Mouse (Mus musculus): ENCODE data around the gene Apc2. TPM values are rescaled to one million over a fixed set of nuclear protein-coding genes. Genes with fewer than 3 reads are reported as not detected.

The Apc2 gene
- polyA plus RNA-seq, 1 experiment from 2014 or later, result 234 TPM

GRCm38 (mm10) chr10:80276238-80276637 lies 19.5 kb upstream of the Apc2 start:
- no peak overlapping the region for H3K4me2 ChIP-seq (ENCODE audit: low read length)
- H3K4me1 ChIP-seq (replicated peaks; ENCODE audit: control insufficient read depth, insufficient read depth, low read length), result peaks cover 3% of the 10 kb centered on the region
- H3K9me3 ChIP-seq (ENCODE audit: control insufficient read depth, low read length), result no peaks in the 10 kb centered on the region
- no peaks in the 10 kb centered on the region for H3K27me3 ChIP-seq (replicated peaks; ENCODE audit: control insufficient read depth, insufficient read depth, low read length)
- 91% methylated on average over 4 of the region's 5 CpGs for WGBS
- no peak overlapping the region for H3K4me3 ChIP-seq (replicated peaks; ENCODE audit: low read length)
- no peak overlapping the region for H3K9ac ChIP-seq (replicated peaks; ENCODE audit: low read depth, low read length)
- no peak overlapping the region for H3K27ac ChIP-seq (ENCODE audit: low read length)
- no peak for ATAC-seq
- H3K36me3 ChIP-seq (ENCODE audit: control insufficient read depth, insufficient read depth), result peaks cover 40% of the 10 kb centered on the region

DNA sequence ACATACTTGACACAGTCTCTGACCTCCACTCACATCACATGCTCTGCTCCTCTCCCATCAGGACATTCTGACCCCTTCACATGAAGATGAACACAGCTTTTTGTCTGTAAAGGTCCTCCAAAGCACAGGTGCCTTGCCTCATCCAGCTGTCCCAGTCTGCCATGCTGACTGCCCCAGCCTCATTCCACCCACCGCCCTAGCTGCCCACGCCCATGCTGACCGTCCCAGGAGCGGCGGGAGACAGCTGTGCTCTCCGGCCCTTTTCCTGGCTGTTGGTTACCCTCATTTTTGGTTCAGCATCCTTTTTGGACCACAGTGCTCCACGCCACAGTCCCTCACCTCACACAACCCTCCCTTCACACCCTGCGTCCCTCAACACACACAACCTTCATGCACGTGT lies 17.4 kb upstream of the Apc2 start:
- 93% methylated on average over 9 of the region's 9 CpGs for WGBS
- H3K27ac ChIP-seq (ENCODE audit: low read length), result no peak overlapping the region

GRCm38 (mm10) chr10:80279273-80279672 lies 16.5 kb upstream of the Apc2 start:
- H3K4me2 ChIP-seq (ENCODE audit: low read length), result no peak overlapping the region
- H3K9ac ChIP-seq (replicated peaks; ENCODE audit: low read depth, low read length), result no peak overlapping the region
- 91% methylated on average over 12 of the region's 12 CpGs for WGBS
- no peak for ATAC-seq
- H3K27me3 ChIP-seq (replicated peaks; ENCODE audit: control insufficient read depth, insufficient read depth, low read length), result no peaks in the 10 kb centered on the region
- H3K36me3 ChIP-seq (ENCODE audit: control insufficient read depth, insufficient read depth), result peaks cover 51% of the 10 kb centered on the region
- no peak overlapping the region for H3K27ac ChIP-seq (ENCODE audit: low read length)
- H3K4me1 ChIP-seq (replicated peaks; ENCODE audit: control insufficient read depth, insufficient read depth, low read length), result no peaks in the 10 kb centered on the region
- H3K4me3 ChIP-seq (replicated peaks; ENCODE audit: low read length), result no peak overlapping the region
- no peaks in the 10 kb centered on the region for H3K9me3 ChIP-seq (ENCODE audit: control insufficient read depth, low read length)

More for the DNA sequence above, 17.4 kb upstream of the Apc2 start:
- H3K4me2 ChIP-seq (ENCODE audit: low read length), result no peak overlapping the region
- no peaks in the 10 kb centered on the region for H3K4me1 ChIP-seq (replicated peaks; ENCODE audit: control insufficient read depth, insufficient read depth, low read length)
- H3K9me3 ChIP-seq (ENCODE audit: control insufficient read depth, low read length), result no peaks in the 10 kb centered on the region
- no peak overlapping the region for H3K4me3 ChIP-seq (replicated peaks; ENCODE audit: low read length)
- H3K27me3 ChIP-seq (replicated peaks; ENCODE audit: control insufficient read depth, insufficient read depth, low read length), result no peaks in the 10 kb centered on the region
- peaks cover 46% of the 10 kb centered on the region for H3K36me3 ChIP-seq (ENCODE audit: control insufficient read depth, insufficient read depth)
- ATAC-seq, result no peak
- no peak overlapping the region for H3K9ac ChIP-seq (replicated peaks; ENCODE audit: low read depth, low read length)

- Histone ChIP-seq H3K4me1 (replicated peaks; ENCODE audit: control insufficient read depth, insufficient read depth, low read length) (no peaks in the 10 kb centered on the region), H3K27ac (ENCODE audit: low read length) (no peak overlapping the region), H3K4me3 (replicated peaks; ENCODE audit: low read length) (no peak overlapping the region), H3K36me3 (ENCODE audit: control insufficient read depth, insufficient read depth) (peaks cover 54% of the 10 kb centered on the region), H3K9me3 (ENCODE audit: control insufficient read depth, low read length) (no peaks in the 10 kb centered on the region), H3K4me2 (ENCODE audit: low read length) (no peak overlapping the region), H3K9ac (replicated peaks; ENCODE audit: low read depth, low read length) (no peak overlapping the region), H3K27me3 (replicated peaks; ENCODE audit: control insufficient read depth, insufficient read depth, low read length) (no peaks in the 10 kb centered on the region)
- 81% methylated on average over 7 of the region's 7 CpGs for WGBS
- no peak for ATAC-seq
Observed at GRCm38 (mm10) chr10:80281304-80281703, 14.5 kb upstream of the Apc2 start.

DNA sequence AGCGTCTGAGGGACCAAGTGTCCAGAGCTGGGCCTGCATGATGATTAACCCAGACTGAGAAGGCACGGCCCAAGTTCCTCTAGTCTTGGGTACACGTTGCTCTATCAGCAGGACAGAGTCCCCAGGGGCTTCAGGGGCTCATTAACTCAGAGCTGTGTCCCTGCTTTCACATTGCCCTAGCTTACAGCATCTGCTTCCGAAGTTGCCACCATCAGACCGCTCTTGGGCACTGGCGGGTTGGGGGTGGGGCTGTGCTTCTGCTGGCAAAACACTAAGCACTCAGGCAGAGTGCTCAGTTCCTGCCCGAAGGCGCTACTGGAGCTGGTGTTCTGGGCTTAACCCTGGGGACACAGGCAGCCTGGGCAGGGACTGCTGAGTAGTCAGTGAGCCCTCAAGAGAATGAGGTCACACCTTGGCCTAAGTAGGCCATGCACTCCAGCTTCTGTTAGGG lies 13.8 kb upstream of the Apc2 start:
- Histone ChIP-seq H3K27ac (ENCODE audit: low read length) (no peak overlapping the region), H3K36me3 (ENCODE audit: control insufficient read depth, insufficient read depth) (peaks cover 57% of the 10 kb centered on the region), H3K4me3 (replicated peaks; ENCODE audit: low read length) (no peak overlapping the region), H3K9ac (replicated peaks; ENCODE audit: low read depth, low read length) (no peak overlapping the region), H3K27me3 (replicated peaks; ENCODE audit: control insufficient read depth, insufficient read depth, low read length) (no peaks in the 10 kb centered on the region), H3K4me1 (replicated peaks; ENCODE audit: control insufficient read depth, insufficient read depth, low read length) (no peaks in the 10 kb centered on the region), H3K9me3 (ENCODE audit: control insufficient read depth, low read length) (no peaks in the 10 kb centered on the region), H3K4me2 (ENCODE audit: low read length) (no peak overlapping the region)
- WGBS, result 74% methylated on average over 8 of the region's 8 CpGs
- ATAC-seq, result no peak; the same call in 1 of the 2 replicates

- Histone ChIP-seq H3K27ac (ENCODE audit: low read length) (no peak overlapping the region), H3K4me3 (replicated peaks; ENCODE audit: low read length) (no peak overlapping the region), H3K4me1 (replicated peaks; ENCODE audit: control insufficient read depth, insufficient read depth, low read length) (no peaks in the 10 kb centered on the region), H3K9me3 (ENCODE audit: control insufficient read depth, low read length) (no peaks in the 10 kb centered on the region), H3K9ac (replicated peaks; ENCODE audit: low read depth, low read length) (no peak overlapping the region), H3K4me2 (ENCODE audit: low read length) (no peak overlapping the region), H3K36me3 (ENCODE audit: control insufficient read depth, insufficient read depth) (peaks cover 53% of the 10 kb centered on the region), H3K27me3 (replicated peaks; ENCODE audit: control insufficient read depth, insufficient read depth, low read length) (no peaks in the 10 kb centered on the region)
- no peak for ATAC-seq
- 89% methylated on average over 20 of the region's 20 CpGs for WGBS
Observed at GRCm38 (mm10) chr10:80282481-80283441, 13.0 kb upstream of the Apc2 start.

DNA sequence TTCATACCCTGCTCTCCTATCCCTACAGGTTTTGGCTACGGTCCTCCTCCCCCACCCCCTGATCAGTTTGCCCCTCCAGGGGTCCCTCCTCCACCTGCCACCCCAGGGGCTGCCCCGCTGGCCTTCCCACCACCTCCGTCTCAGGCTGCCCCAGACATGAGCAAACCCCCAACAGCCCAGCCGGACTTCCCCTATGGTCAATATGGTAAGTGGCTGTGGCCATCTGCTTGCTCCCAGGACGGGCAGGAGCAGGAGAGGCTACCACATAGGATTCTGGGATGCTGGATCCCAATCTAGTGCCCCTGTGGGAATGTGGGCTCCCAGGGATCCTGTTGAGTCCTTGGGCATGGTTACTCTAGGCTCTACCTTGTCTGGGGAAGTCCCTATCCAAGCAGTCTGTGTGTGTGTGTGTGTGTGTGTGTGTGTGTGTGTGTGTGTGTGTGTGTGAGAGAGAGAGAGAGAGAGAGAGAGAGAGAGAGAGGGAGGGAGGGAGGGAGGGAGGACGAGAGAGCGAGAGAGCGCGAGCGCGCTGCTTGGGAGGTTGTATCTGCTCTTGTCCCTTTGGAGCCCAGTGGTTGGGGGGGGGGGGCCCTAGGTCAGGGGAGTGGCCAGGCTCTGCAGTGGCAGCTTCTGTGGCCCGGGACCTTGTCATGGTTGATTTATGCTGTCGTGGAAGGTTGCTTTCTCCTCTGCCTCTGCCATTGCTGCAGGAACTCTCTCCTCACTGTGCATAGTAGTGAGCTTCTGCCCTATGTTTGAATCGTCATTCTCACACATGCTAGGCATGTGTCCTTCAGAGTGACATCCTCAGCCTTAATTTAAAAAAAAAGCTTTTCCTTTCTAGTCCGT lies 10.3 kb upstream of the Apc2 start:
- H3K9ac ChIP-seq (replicated peaks; ENCODE audit: low read depth, low read length), result no peak overlapping the region
- no peak overlapping the region for H3K27ac ChIP-seq (ENCODE audit: low read length)
- 85% methylated on average over 9 of the region's 15 CpGs for WGBS
- H3K4me1 ChIP-seq (replicated peaks; ENCODE audit: control insufficient read depth, insufficient read depth, low read length), result no peaks in the 10 kb centered on the region
- H3K27me3 ChIP-seq (replicated peaks; ENCODE audit: control insufficient read depth, insufficient read depth, low read length), result no peaks in the 10 kb centered on the region
- no peak overlapping the region for H3K4me3 ChIP-seq (replicated peaks; ENCODE audit: low read length)
- no peak for ATAC-seq
- H3K36me3 ChIP-seq (ENCODE audit: control insufficient read depth, insufficient read depth), result peaks cover 32% of the 10 kb centered on the region
- H3K9me3 ChIP-seq (ENCODE audit: control insufficient read depth, low read length), result no peaks in the 10 kb centered on the region
- no peak overlapping the region for H3K4me2 ChIP-seq (ENCODE audit: low read length)

DNA sequence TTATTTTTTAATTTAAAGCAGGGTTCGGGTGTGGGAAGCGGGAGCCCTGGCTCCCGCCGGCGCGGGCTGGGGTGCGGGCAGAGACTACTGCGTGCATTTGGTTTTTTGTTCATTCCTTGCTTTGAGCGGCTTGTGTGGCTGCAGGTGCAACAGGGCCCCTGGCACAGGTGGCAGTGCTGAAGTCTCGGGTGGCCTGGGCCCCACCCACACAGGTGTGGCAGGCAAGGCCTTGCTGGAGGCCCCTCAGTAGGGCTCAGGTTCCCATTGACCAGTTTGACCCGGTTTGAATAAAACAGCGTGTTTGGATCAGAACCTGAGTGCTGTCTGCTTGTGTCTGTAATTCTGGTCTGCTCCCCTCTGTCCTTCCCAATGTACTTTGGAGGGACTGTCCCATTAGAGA lies 7.7 kb upstream of the Apc2 start:
- Histone ChIP-seq H3K9me3 (ENCODE audit: control insufficient read depth, low read length) (no peaks in the 10 kb centered on the region), H3K4me2 (ENCODE audit: low read length) (no peak overlapping the region), H3K36me3 (ENCODE audit: control insufficient read depth, insufficient read depth) (peaks cover 28% of the 10 kb centered on the region), H3K27ac (ENCODE audit: low read length) (no peak overlapping the region), H3K4me3 (replicated peaks; ENCODE audit: low read length) (no peak overlapping the region), H3K9ac (replicated peaks; ENCODE audit: low read depth, low read length) (no peak overlapping the region), H3K4me1 (replicated peaks; ENCODE audit: control insufficient read depth, insufficient read depth, low read length) (peaks cover 7% of the 10 kb centered on the region), H3K27me3 (replicated peaks; ENCODE audit: control insufficient read depth, insufficient read depth, low read length) (no peaks in the 10 kb centered on the region)
- 95% methylated on average over 12 of the region's 12 CpGs for WGBS
- ATAC-seq, result no peak

- Histone ChIP-seq H3K27me3 (replicated peaks; ENCODE audit: control insufficient read depth, insufficient read depth, low read length) (no peaks in the 10 kb centered on the region), H3K36me3 (ENCODE audit: control insufficient read depth, insufficient read depth) (peaks cover 23% of the 10 kb centered on the region), H3K9ac (replicated peaks; ENCODE audit: low read depth, low read length) (no peak overlapping the region), H3K4me3 (replicated peaks; ENCODE audit: low read length) (no peak overlapping the region), H3K27ac (ENCODE audit: low read length) (no peak overlapping the region), H3K4me2 (ENCODE audit: low read length) (no peak overlapping the region), H3K9me3 (ENCODE audit: control insufficient read depth, low read length) (no peaks in the 10 kb centered on the region), H3K4me1 (replicated peaks; ENCODE audit: control insufficient read depth, insufficient read depth, low read length) (peaks cover 12% of the 10 kb centered on the region)
- no peak for ATAC-seq
- WGBS, result 75% methylated on average over 8 of the region's 8 CpGs
Observed at GRCm38 (mm10) chr10:80288657-80289056, 7.1 kb upstream of the Apc2 start.

Measured in forebrain, embryonic 16.5 days (tissue).